Comparison of ENCODE assay signal across 15 mouse cellular contexts in the genomic region with DNA sequence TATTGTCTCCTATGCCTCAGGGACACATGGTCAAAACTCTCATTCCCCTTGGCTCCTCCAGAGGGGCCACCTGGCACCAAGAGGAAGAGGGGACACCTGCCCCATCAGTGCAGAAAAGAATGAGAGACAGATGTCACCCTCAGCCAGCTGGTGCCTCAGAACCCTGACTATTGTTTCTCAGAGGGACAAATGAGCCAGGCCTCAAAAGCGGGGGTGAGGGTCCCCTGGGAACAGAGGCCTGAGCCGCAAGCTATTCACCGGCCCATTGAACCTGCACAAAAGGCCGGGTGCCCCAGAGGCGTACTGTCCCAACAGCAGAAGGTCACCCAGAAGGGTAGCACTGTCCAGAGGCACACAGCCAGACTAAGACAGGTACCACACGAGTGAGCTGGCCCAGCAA. TPM values are rescaled to one million over a fixed set of nuclear protein-coding genes. Genes with fewer than 3 reads are reported as not detected.
DNase-seq lines count a peak whose midpoint lies in the region; ATAC-seq lines count a peak whose summit lies in the region.
"Had no signal": no experiment of that assay in that cellular context is flagged by ENCODE, and none has a peak within 500 bp of the region (broad histone marks: within the 10 kb centered on the region; RNA-seq: fewer than 3 reads in every experiment).

No protein-coding gene starts in this region.

- no peak overlapping the region for H3K4me3 ChIP-seq in heart, embryonic 12.5 days
- peak overlapping the region; percentile 86 for H3K4me3 ChIP-seq in forebrain, embryonic 15.5 days
- H3K4me3 ChIP-seq in neural tube, embryonic 14.5 days (ENCODE audit: low read depth, low read length): peak overlapping the region; percentile 56
- H3K4me3 ChIP-seq in intestine, embryonic 15.5 days (replicated peaks): no peak overlapping the region
- H3K4me3 ChIP-seq: myocyte had no signal

- H3K9ac ChIP-seq in heart, embryonic 12.5 days: no peak overlapping the region
- peak overlapping the region; percentile 42 for H3K9ac ChIP-seq in forebrain, embryonic 15.5 days (replicated peaks)
- peak overlapping the region; percentile 3 for H3K9ac ChIP-seq in neural tube, embryonic 14.5 days (replicated peaks; ENCODE audit: low read depth, low read length)
- H3K9ac ChIP-seq in intestine, embryonic 15.5 days: no peak overlapping the region

- WGBS in heart, embryonic 12.5 days: 64% methylated on average over 6 of the region's 6 CpGs
- 8% methylated on average over 6 of the region's 6 CpGs for WGBS in forebrain, embryonic 15.5 days
- 4% methylated on average over 6 of the region's 6 CpGs for WGBS in neural tube, embryonic 14.5 days
- WGBS in intestine, embryonic 15.5 days: 82% methylated on average over 6 of the region's 6 CpGs

- ATAC-seq in heart, embryonic 12.5 days (ENCODE audit: insufficient number of reproducible peaks, low FRiP score): no peak
- ATAC-seq in forebrain, embryonic 15.5 days (replicated peaks): no peak
- no peak for ATAC-seq in neural tube, embryonic 14.5 days (ENCODE audit: low read depth)
- no peak for ATAC-seq in intestine, embryonic 15.5 days
- ATAC-seq: intestine, postnatal 0 days had no signal

- no peaks in the 10 kb centered on the region for H3K9me3 ChIP-seq in heart, embryonic 12.5 days (replicated peaks)
- no peaks in the 10 kb centered on the region for H3K9me3 ChIP-seq in forebrain, embryonic 15.5 days
- no peaks in the 10 kb centered on the region for H3K9me3 ChIP-seq in neural tube, embryonic 14.5 days (ENCODE audit: control insufficient read depth, low read length)
- H3K9me3 ChIP-seq in intestine, embryonic 15.5 days: no peaks in the 10 kb centered on the region

- no peak overlapping the region for H3K27ac ChIP-seq in heart, embryonic 12.5 days (ENCODE audit: poor library complexity, severe bottlenecking)
- peak overlapping the region; percentile 67 for H3K27ac ChIP-seq in forebrain, embryonic 15.5 days (replicated peaks)
- H3K27ac ChIP-seq in neural tube, embryonic 14.5 days (ENCODE audit: low read depth, low read length): peak overlapping the region; percentile 55; the same call in 1 of the 2 replicates
- H3K27ac ChIP-seq in intestine, embryonic 15.5 days: no peak overlapping the region

- no peaks in the 10 kb centered on the region for H3K36me3 ChIP-seq in heart, embryonic 12.5 days
- H3K36me3 ChIP-seq in forebrain, embryonic 15.5 days: peaks cover 26% of the 10 kb centered on the region
- H3K36me3 ChIP-seq in neural tube, embryonic 14.5 days (ENCODE audit: control insufficient read depth, insufficient read depth, low read length): peaks cover 19% of the 10 kb centered on the region
- no peaks in the 10 kb centered on the region for H3K36me3 ChIP-seq in intestine, embryonic 15.5 days

- peaks cover 87% of the 10 kb centered on the region for H3K27me3 ChIP-seq in heart, embryonic 12.5 days (replicated peaks)
- H3K27me3 ChIP-seq in forebrain, embryonic 15.5 days: no peaks in the 10 kb centered on the region
- H3K27me3 ChIP-seq in neural tube, embryonic 14.5 days (ENCODE audit: control insufficient read depth, insufficient read depth, low read length): no peaks in the 10 kb centered on the region
- peaks cover 55% of the 10 kb centered on the region for H3K27me3 ChIP-seq in intestine, embryonic 15.5 days (replicated peaks)

- no peak overlapping the region for H3K4me2 ChIP-seq in heart, embryonic 12.5 days
- peak overlapping the region; percentile 97 for H3K4me2 ChIP-seq in forebrain, embryonic 15.5 days (replicated peaks)
- H3K4me2 ChIP-seq in neural tube, embryonic 14.5 days (ENCODE audit: low read depth, low read length): peak overlapping the region; percentile 94
- no peak overlapping the region for H3K4me2 ChIP-seq in intestine, embryonic 15.5 days (replicated peaks)

- peak; percentile 82 for DNase-seq in heart, adult 11 months
- DNase-seq in mesoderm, embryonic 11.5 days (ENCODE audit: low read depth, low spot score): peak; percentile 67
- DNase-seq in kidney, postnatal 4 days: no peak
- no peak for DNase-seq in lung, postnatal 36 days
- DNase-seq: adrenal gland, postnatal 10 days; cerebellum, postnatal 25 days; gastrocnemius, postnatal 25 days; lung, postnatal 14 days had no signal

- peaks cover 19% of the 10 kb centered on the region for H3K4me1 ChIP-seq in heart, embryonic 12.5 days (replicated peaks)
- peaks cover 51% of the 10 kb centered on the region for H3K4me1 ChIP-seq in forebrain, embryonic 15.5 days
- H3K4me1 ChIP-seq in neural tube, embryonic 14.5 days (ENCODE audit: control insufficient read depth, insufficient read depth, low read length): peaks cover 33% of the 10 kb centered on the region
- H3K4me1 ChIP-seq in intestine, embryonic 15.5 days (replicated peaks): peaks cover 19% of the 10 kb centered on the region

RNA-seq across cellular contexts. Expression of a gene that starts 26.7 kb away (rescaled TPM):
- polyA plus RNA-seq in heart, embryonic 12.5 days (2016; fragmentation: Nextera tagmentation; extraction: Ambion mirVana): 0.57 and 0.64 TPM in 2 replicates
- 1.6 and 1.8 TPM in 2 replicates for polyA plus RNA-seq in forebrain, embryonic 15.5 days (2015; fragmentation: Nextera tagmentation; extraction: Ambion mirVana)
- 0.79 and 2.7 TPM in 2 replicates for polyA plus RNA-seq in neural tube, embryonic 14.5 days (2014; fragmentation: Nextera tagmentation; extraction: Ambion mirVana)
- polyA plus RNA-seq in intestine, embryonic 15.5 days (2015; fragmentation: Nextera tagmentation; extraction: Ambion mirVana): 1.7 and 1.8 TPM in 2 replicates

RNA-seq across cellular contexts. Expression of a gene that starts 30.0 kb away (rescaled TPM):
- polyA plus RNA-seq in heart, embryonic 12.5 days (2016; fragmentation: Nextera tagmentation; extraction: Ambion mirVana): 0.46 and 0.67 TPM in 2 replicates
- 5.4 and 5.5 TPM in 2 replicates for polyA plus RNA-seq in forebrain, embryonic 15.5 days (2015; fragmentation: Nextera tagmentation; extraction: Ambion mirVana)
- 3.4 and 4.5 TPM in 2 replicates for polyA plus RNA-seq in neural tube, embryonic 14.5 days (2014; fragmentation: Nextera tagmentation; extraction: Ambion mirVana)
- 1.9 and 2.4 TPM in 2 replicates for polyA plus RNA-seq in intestine, embryonic 15.5 days (2015; fragmentation: Nextera tagmentation; extraction: Ambion mirVana)
- polyA plus RNA-seq: liver, adult 2 months had no signal

RNA-seq across cellular contexts. Expression of a gene that starts 50.9 kb away (rescaled TPM):
- 34.4 and 36.4 TPM in 2 replicates for polyA plus RNA-seq in heart, embryonic 12.5 days (2016; fragmentation: Nextera tagmentation; extraction: Ambion mirVana)
- polyA plus RNA-seq in forebrain, embryonic 15.5 days (2015; fragmentation: Nextera tagmentation; extraction: Ambion mirVana): 28.8 and 29.5 TPM in 2 replicates
- polyA plus RNA-seq in neural tube, embryonic 14.5 days (2014; fragmentation: Nextera tagmentation; extraction: Ambion mirVana): 27.1 and 28.1 TPM in 2 replicates
- 43.1 and 45.3 TPM in 2 replicates for polyA plus RNA-seq in intestine, embryonic 15.5 days (2015; fragmentation: Nextera tagmentation; extraction: Ambion mirVana)

Comparison
In these comparisons a context has a peak if more than half of its experiments do, and no peak if none do; other contexts are left out.
1. DNase-seq: peak in heart, adult 11 months (single experiment) and mesoderm, embryonic 11.5 days (single experiment); none in kidney, postnatal 4 days (0 of 2) and lung, postnatal 36 days (single experiment).
2. H3K27ac ChIP-seq: peak in forebrain, embryonic 15.5 days (single experiment) and neural tube, embryonic 14.5 days (single experiment); none in heart, embryonic 12.5 days (single experiment) and intestine, embryonic 15.5 days (single experiment).
3. H3K4me2 ChIP-seq: peak in forebrain, embryonic 15.5 days (single experiment) and neural tube, embryonic 14.5 days (single experiment); none in heart, embryonic 12.5 days (single experiment) and intestine, embryonic 15.5 days (single experiment).
4. H3K4me3 ChIP-seq: peak in forebrain, embryonic 15.5 days (single experiment) and neural tube, embryonic 14.5 days (single experiment); none in heart, embryonic 12.5 days (single experiment) and intestine, embryonic 15.5 days (single experiment).
5. H3K9ac ChIP-seq: peak in forebrain, embryonic 15.5 days (single experiment) and neural tube, embryonic 14.5 days (single experiment); none in heart, embryonic 12.5 days (single experiment) and intestine, embryonic 15.5 days (single experiment).